In genomic region chr3:19962769-19963513, GRCm38 (mm10) we compare ENCODE assay signal across 24 mouse cellular contexts. TPM values are rescaled to one million over a fixed set of nuclear protein-coding genes. Genes with fewer than 3 reads are reported as not detected.
DNase-seq lines count a peak whose midpoint lies in the region; ATAC-seq and TF ChIP-seq lines count a peak whose summit lies in the region.
"Had no signal": no experiment of that assay in that cellular context is flagged by ENCODE, and none has a peak within 500 bp of the region (broad histone marks: within the 10 kb centered on the region; RNA-seq: fewer than 3 reads in every experiment).

No protein-coding gene starts in this region.

- TF ChIP-seq CTCF in liver, postnatal 0 days (IDR thresholded peaks at IDR 0.05; ENCODE audit: low read depth): no peak

- H3K9me3 ChIP-seq in kidney, embryonic 14.5 days (ENCODE audit: control insufficient read depth, low read length): no peaks in the 10 kb centered on the region
- no peaks in the 10 kb centered on the region for H3K9me3 ChIP-seq in intestine, embryonic 16.5 days (ENCODE audit: control insufficient read depth, low read length)
- no peaks in the 10 kb centered on the region for H3K9me3 ChIP-seq in liver, postnatal 0 days (ENCODE audit: low read length)
- H3K9me3 ChIP-seq: forebrain, embryonic 13.5 days; heart, embryonic 15.5 days; hindbrain, embryonic 15.5 days; limb, embryonic 15.5 days; midbrain, embryonic 10.5 days; neural tube, embryonic 13.5 days had no signal

- TF ChIP-seq EP300 in liver, postnatal 0 days (IDR thresholded peaks at IDR 0.05; ENCODE audit: low read depth): peak; percentile 74; the same call in 1 of the 2 replicates

- DNase-seq in kidney, adult 8-10 months: peak; percentile 11 to 54
- DNase-seq in kidney, postnatal 14 days: peak; percentile 10
- DNase-seq in liver, postnatal 0 days: no peak
- no peak for DNase-seq in gastrocnemius, postnatal 36 days
- DNase-seq in urinary bladder, adult 2 months (ENCODE audit: low spot score): no peak
- DNase-seq: adrenal gland, postnatal 36 days; cerebellum, adult 9-10 months; gastrocnemius, adult 2 months; lung, postnatal 10 days; retina, postnatal 1 day; right cerebral cortex, postnatal 4 days; thymus, adult 18-20 months had no signal

- no peak overlapping the region for H3K4me2 ChIP-seq in kidney, embryonic 14.5 days (replicated peaks; ENCODE audit: low read depth, low read length)
- H3K4me2 ChIP-seq in intestine, embryonic 16.5 days (ENCODE audit: low read depth, low read length): no peak overlapping the region
- H3K4me2 ChIP-seq in liver, postnatal 0 days (ENCODE audit: low read depth, low read length): no peak overlapping the region
- H3K4me2 ChIP-seq: forebrain, embryonic 13.5 days; heart, embryonic 15.5 days; hindbrain, embryonic 15.5 days; limb, embryonic 15.5 days; neural tube, embryonic 13.5 days had no signal

- intact Hi-C loops in gastrocnemius, postnatal 36 days (cut with DNase I): no loop called here

- no peaks in the 10 kb centered on the region for H3K36me3 ChIP-seq in kidney, embryonic 14.5 days (ENCODE audit: control insufficient read depth, insufficient read depth, low read length)
- H3K36me3 ChIP-seq in intestine, embryonic 16.5 days (ENCODE audit: control insufficient read depth, insufficient read depth, low read length): no peaks in the 10 kb centered on the region
- H3K36me3 ChIP-seq in liver, postnatal 0 days (replicated peaks; ENCODE audit: insufficient read depth, low read length): peaks cover 5% of the 10 kb centered on the region; the same call in 1 of the 2 replicates
- H3K36me3 ChIP-seq: heart, embryonic 15.5 days; hindbrain, embryonic 15.5 days; limb, embryonic 15.5 days; midbrain, embryonic 10.5 days; neural tube, embryonic 13.5 days had no signal

- H3K27ac ChIP-seq in kidney, embryonic 14.5 days (ENCODE audit: low read depth, low read length): no peak overlapping the region
- no peak overlapping the region for H3K27ac ChIP-seq in intestine, embryonic 16.5 days (ENCODE audit: low read length)
- peak overlapping the region; percentile 86 for H3K27ac ChIP-seq in liver, postnatal 0 days (ENCODE audit: low read depth)
- H3K27ac ChIP-seq: forebrain, embryonic 13.5 days; gastrocnemius, adult 2 months; hindbrain, embryonic 15.5 days; limb, embryonic 15.5 days; midbrain, embryonic 10.5 days; neural tube, embryonic 13.5 days had no signal

- no peaks in the 10 kb centered on the region for H3K27me3 ChIP-seq in kidney, embryonic 14.5 days (ENCODE audit: control insufficient read depth, insufficient read depth, low read length)
- H3K27me3 ChIP-seq in intestine, embryonic 16.5 days (replicated peaks; ENCODE audit: control insufficient read depth, insufficient read depth, low read length): no peaks in the 10 kb centered on the region
- no peaks in the 10 kb centered on the region for H3K27me3 ChIP-seq in liver, postnatal 0 days (ENCODE audit: insufficient read depth, low read length)
- H3K27me3 ChIP-seq: forebrain, embryonic 13.5 days; heart, embryonic 15.5 days; hindbrain, embryonic 15.5 days; limb, embryonic 15.5 days; neural tube, embryonic 13.5 days; Patski had no signal

- ATAC-seq in kidney, embryonic 14.5 days (ENCODE audit: low FRiP score, low TSS enrichment): no peak
- ATAC-seq in intestine, embryonic 16.5 days: peak; percentile 87
- peak; percentile 84 for ATAC-seq in liver, postnatal 0 days
- ATAC-seq: forebrain, embryonic 13.5 days; midbrain, embryonic 16.5 days; Patski had no signal

- no peaks in the 10 kb centered on the region for H3K4me1 ChIP-seq in kidney, embryonic 14.5 days (ENCODE audit: control insufficient read depth, insufficient read depth, low read length)
- H3K4me1 ChIP-seq in intestine, embryonic 16.5 days (ENCODE audit: control insufficient read depth, insufficient read depth, low read length): no peaks in the 10 kb centered on the region
- H3K4me1 ChIP-seq in liver, postnatal 0 days (ENCODE audit: insufficient read depth): peaks cover 17% of the 10 kb centered on the region
- H3K4me1 ChIP-seq: forebrain, embryonic 13.5 days; limb, embryonic 15.5 days; neural tube, embryonic 13.5 days had no signal

- WGBS in kidney, embryonic 14.5 days: 73% methylated on average over 3 of the region's 3 CpGs
- WGBS in intestine, embryonic 16.5 days: 61% methylated on average over 3 of the region's 3 CpGs
- WGBS in liver, postnatal 0 days (ENCODE audit: insufficient replicate concordance): 45% methylated on average over 3 of the region's 3 CpGs

- no peak overlapping the region for H3K4me3 ChIP-seq in kidney, embryonic 14.5 days (ENCODE audit: low read length)
- no peak overlapping the region for H3K4me3 ChIP-seq in intestine, embryonic 16.5 days (ENCODE audit: low read length)
- H3K4me3 ChIP-seq in liver, postnatal 0 days (ENCODE audit: low read depth, low read length): no peak overlapping the region
- H3K4me3 ChIP-seq: forebrain, embryonic 13.5 days; gastrocnemius, adult 2 months; heart, embryonic 15.5 days; hindbrain, embryonic 15.5 days; limb, embryonic 15.5 days; midbrain, embryonic 10.5 days; myocyte; neural tube, embryonic 13.5 days had no signal

- H3K9ac ChIP-seq in kidney, embryonic 14.5 days (ENCODE audit: low read depth, low read length): no peak overlapping the region
- no peak overlapping the region for H3K9ac ChIP-seq in intestine, embryonic 16.5 days (ENCODE audit: low read depth, low read length)
- H3K9ac ChIP-seq in liver, postnatal 0 days (replicated peaks): no peak overlapping the region; the same call in 1 of the 2 replicates
- H3K9ac ChIP-seq: forebrain, embryonic 13.5 days; heart, embryonic 15.5 days; hindbrain, embryonic 15.5 days; limb, embryonic 15.5 days; neural tube, embryonic 13.5 days had no signal

RNA-seq across cellular contexts. Expression of gene Cp, which starts 6.1 kb away (rescaled TPM):
- polyA plus RNA-seq in kidney, embryonic 14.5 days (2014; fragmentation: Nextera tagmentation; extraction: Ambion mirVana): 0.10 and 0.47 TPM in 2 replicates
- 1.4 and 1.8 TPM in 2 replicates for polyA plus RNA-seq in intestine, embryonic 16.5 days (2015; fragmentation: Nextera tagmentation; extraction: Ambion mirVana)
- 272 and 290 TPM in 2 replicates for polyA plus RNA-seq in liver, postnatal 0 days (2015; fragmentation: Nextera tagmentation; extraction: Ambion mirVana)
- 1 to 10 TPM; 4.7 to 5.2 TPM for total RNA-seq in gastrocnemius, postnatal 36 days (2021)
- 11.2 and 13.7 TPM in 2 replicates for polyA plus RNA-seq in urinary bladder, adult 2 months (2012; rRNA removed)
- total RNA-seq: hematopoietic stem cell, adult 5-6 weeks had no signal

Comparison
In these comparisons a context has a peak if more than half of its experiments do, and no peak if none do; other contexts are left out.
1. DNase-seq: peak in kidney, adult 8-10 months (2 of 2) and kidney, postnatal 14 days (single experiment); none in liver, postnatal 0 days (single experiment), gastrocnemius, postnatal 36 days (0 of 2) and urinary bladder, adult 2 months (single experiment).
2. RNA of gene Cp, which starts 6.1 kb away (polyA plus RNA-seq): 272 to 290 TPM in liver, postnatal 0 days; 11.2 to 13.7 TPM in urinary bladder, adult 2 months, 1.4 to 1.8 TPM in intestine, embryonic 16.5 days and 0.10 to 0.47 TPM in kidney, embryonic 14.5 days; every median in the first group is over 10 times any median in the second.